Mouse (Mus musculus) hindbrain, embryonic 13.5 days (tissue): ENCODE measurements at regions not wholly inside any gene's neighbourhood (a gene's known extent, or its start where the extent isn't known, plus 50 kb on each side); places are given as distances from the start of the nearest gene placed in this dataset.
A peak's percentile ranks its signal among the peaks of the same experiment; 100 is the strongest.

Experiments
- ATAC-seq: fragments of 200-750 bp; cut with Nextera tagmentation; 2 replicates; pipeline ENCODE4 v1.8.0; 2017; ENCODE audit warnings: moderate TSS enrichment; ENCODE audit not compliant: low FRiP score
- H3K27ac ChIP-seq: fragments of 300-500 bp; sonication (generic); 2 replicates; pipeline ENCODE4 v1.5.1; 2015; ENCODE audit warnings: inconsistent platforms, mild to moderate bottlenecking, moderate library complexity
- H3K27me3 ChIP-seq: fragments of 300-500 bp; sonication (generic); 2 replicates; pipeline ENCODE4 v1.6.1; 2015; ENCODE audit warnings: mild to moderate bottlenecking, inconsistent platforms
- H3K36me3 ChIP-seq: fragments of 300-500 bp; sonication (generic); 2 replicates; pipeline ENCODE4 v1.6.1; 2015; ENCODE audit warnings: mild to moderate bottlenecking, inconsistent platforms
- H3K4me1 ChIP-seq: fragments of 300-500 bp; sonication (generic); replicated peaks from 2 replicates; pipeline ENCODE4 v1.6.1; 2015; ENCODE audit warnings: inconsistent platforms
- H3K4me2 ChIP-seq: fragments of 300-500 bp; sonication (generic); 2 replicates; pipeline ENCODE4 v1.6.1; 2015; ENCODE audit warnings: inconsistent platforms, mild to moderate bottlenecking, moderate library complexity
- H3K4me3 ChIP-seq: fragments of 300-500 bp; sonication (generic); 2 replicates; pipeline ENCODE4 v1.5.1; 2015; ENCODE audit warnings: mild to moderate bottlenecking, inconsistent platforms
- H3K9ac ChIP-seq: fragments of 300-500 bp; sonication (generic); 2 replicates; pipeline ENCODE4 v1.6.1; 2015; ENCODE audit warnings: mild to moderate bottlenecking, inconsistent platforms
- H3K9me3 ChIP-seq: fragments of 300-500 bp; sonication (generic); 2 replicates; pipeline ENCODE4 v1.6.1; 2016; ENCODE audit warnings: inconsistent platforms
- WGBS: fragments of 180-500 bp; shearing (Covaris S2); methylation state at CpG from one replicate; pipeline ENCODE4 v1.1.7; 2015; 5-methylcytosine and 5-hydroxymethylcytosine counted together

DNA sequence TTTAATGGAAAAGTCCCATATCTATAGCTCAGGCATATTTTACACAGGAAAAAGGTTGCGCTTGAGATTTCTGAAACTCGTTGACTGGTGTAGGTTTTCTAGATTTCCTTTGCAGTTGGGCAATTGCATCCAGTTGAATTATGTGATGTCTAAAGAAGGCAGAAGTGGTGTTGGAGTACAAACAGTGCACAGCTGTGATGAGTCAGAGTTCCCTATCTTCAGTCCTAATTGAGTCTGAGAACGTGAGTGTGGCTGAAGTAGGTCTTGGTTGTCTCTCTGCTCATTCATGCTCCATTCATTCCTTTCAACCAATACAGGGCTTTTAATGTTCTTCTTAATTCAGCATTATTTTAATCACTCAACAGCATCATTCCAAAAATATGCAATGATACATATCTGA lies 142.9 kb upstream of the Dpyd start:
- Histone ChIP-seq H3K4me3 (no peak overlapping the region), H3K9me3 (no peaks in the 10 kb centered on the region), H3K4me2 (no peak overlapping the region), H3K27ac (no peak overlapping the region), H3K9ac (no peak overlapping the region), H3K27me3 (no peaks in the 10 kb centered on the region), H3K36me3 (no peaks in the 10 kb centered on the region), H3K4me1 (no peaks in the 10 kb centered on the region)
- WGBS, result 88% methylated on average over 3 of the region's 3 CpGs
- ATAC-seq, result no peak

- no peaks in the 10 kb centered on the region for H3K36me3 ChIP-seq
Observed at GRCm38 (mm10) chr3:118421701-118422100, 140.2 kb upstream of the Dpyd start.

DNA sequence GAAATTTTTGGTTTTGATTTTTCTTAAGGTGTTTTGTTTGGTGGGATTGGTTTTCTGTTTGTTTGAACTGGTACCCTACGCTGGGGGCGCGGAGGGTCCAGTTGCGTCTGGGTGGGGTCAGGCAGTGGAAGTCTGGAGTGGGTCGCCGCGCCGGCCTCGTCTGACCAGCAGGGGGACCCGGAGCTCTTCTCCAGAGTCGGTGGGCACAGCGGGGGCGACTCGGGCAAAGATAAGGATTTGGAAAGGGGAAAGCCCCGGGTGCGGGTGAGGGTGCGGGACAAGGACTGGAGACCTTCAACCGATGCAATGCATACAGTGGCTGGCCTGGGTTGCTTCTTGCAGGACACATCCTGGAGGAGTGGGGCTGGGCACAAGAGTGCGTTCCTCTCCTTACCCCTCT lies 136.2 kb upstream of the Dpyd start:
- Histone ChIP-seq H3K27me3 (peaks cover 12% of the 10 kb centered on the region; the same call in 1 of the 2 replicates), H3K4me2 (peak overlapping the region; percentile 65), H3K9ac (peak overlapping the region; percentile 51; the same call in 1 of the 2 replicates), H3K27ac (no peak overlapping the region), H3K36me3 (no peaks in the 10 kb centered on the region), H3K4me3 (peak overlapping the region; percentile 36), H3K9me3 (no peaks in the 10 kb centered on the region), H3K4me1 (peaks cover 16% of the 10 kb centered on the region)
- WGBS, result 2% methylated on average over 19 of the region's 19 CpGs
- ATAC-seq, result 0 out of 2 replicates have a peak, but pooled peaks have one; percentile 43

More at GRCm38 (mm10) chr3:118421701-118422100, 140.2 kb upstream of the Dpyd start:
- H3K9ac ChIP-seq, result no peak overlapping the region
- H3K27me3 ChIP-seq, result peaks cover 12% of the 10 kb centered on the region; the same call in 1 of the 2 replicates
- no peak overlapping the region for H3K27ac ChIP-seq
- H3K9me3 ChIP-seq, result no peaks in the 10 kb centered on the region
- peaks cover 8% of the 10 kb centered on the region for H3K4me1 ChIP-seq
- WGBS, result 38% methylated on average over 3 of the region's 3 CpGs
- no peak overlapping the region for H3K4me3 ChIP-seq
- no peak for ATAC-seq
- H3K4me2 ChIP-seq, result no peak overlapping the region

GRCm38 (mm10) chr3:118428523-118428922 lies 133.4 kb upstream of the Dpyd start:
- 3% methylated on average over 5 of the region's 5 CpGs for WGBS
- Histone ChIP-seq H3K4me1 (peaks cover 19% of the 10 kb centered on the region), H3K36me3 (no peaks in the 10 kb centered on the region), H3K9ac (no peak overlapping the region), H3K4me2 (no peak overlapping the region), H3K9me3 (no peaks in the 10 kb centered on the region), H3K27ac (no peak overlapping the region), H3K27me3 (peaks cover 25% of the 10 kb centered on the region), H3K4me3 (no peak overlapping the region)
- ATAC-seq, result no peak

GRCm38 (mm10) chr3:118429825-118430630 lies 131.9 kb upstream of the Dpyd start:
- Histone ChIP-seq H3K9ac (peak overlapping the region; percentile 83), H3K4me1 (peaks cover 29% of the 10 kb centered on the region), H3K4me2 (peak overlapping the region; percentile 95), H3K27ac (peak overlapping the region; percentile 94), H3K36me3 (no peaks in the 10 kb centered on the region), H3K4me3 (peak overlapping the region; percentile 58), H3K9me3 (no peaks in the 10 kb centered on the region), H3K27me3 (peaks cover 23% of the 10 kb centered on the region)
- peak; percentile 70 for ATAC-seq
- 4% methylated on average over 29 of the region's 29 CpGs for WGBS

GRCm38 (mm10) chr3:118430631-118430906 lies 131.4 kb upstream of the Dpyd start:
- H3K4me3 ChIP-seq, result peak overlapping the region; percentile 58
- under 1% methylated on average over 7 of the region's 7 CpGs for WGBS
- peak overlapping the region; percentile 83 for H3K9ac ChIP-seq
- H3K27ac ChIP-seq, result peak overlapping the region; percentile 94
- H3K4me1 ChIP-seq, result peaks cover 34% of the 10 kb centered on the region
- peak overlapping the region; percentile 95 for H3K4me2 ChIP-seq
- peaks cover 24% of the 10 kb centered on the region for H3K27me3 ChIP-seq
- no peaks in the 10 kb centered on the region for H3K9me3 ChIP-seq
- ATAC-seq, result peak; percentile 52
- no peaks in the 10 kb centered on the region for H3K36me3 ChIP-seq

- peak overlapping the region; percentile 58 for H3K4me3 ChIP-seq
- H3K4me1 ChIP-seq, result peaks cover 32% of the 10 kb centered on the region
- H3K4me2 ChIP-seq, result peak overlapping the region; percentile 95
- H3K27ac ChIP-seq, result peak overlapping the region; percentile 94
- no peaks in the 10 kb centered on the region for H3K9me3 ChIP-seq
- H3K36me3 ChIP-seq, result no peaks in the 10 kb centered on the region
- WGBS, result under 1% methylated on average over 22 of the region's 22 CpGs
- ATAC-seq, result peak; percentile 53
- H3K27me3 ChIP-seq, result peaks cover 29% of the 10 kb centered on the region
- H3K9ac ChIP-seq, result peak overlapping the region; percentile 83
Observed at GRCm38 (mm10) chr3:118431031-118431723, 130.8 kb upstream of the Dpyd start.

DNA sequence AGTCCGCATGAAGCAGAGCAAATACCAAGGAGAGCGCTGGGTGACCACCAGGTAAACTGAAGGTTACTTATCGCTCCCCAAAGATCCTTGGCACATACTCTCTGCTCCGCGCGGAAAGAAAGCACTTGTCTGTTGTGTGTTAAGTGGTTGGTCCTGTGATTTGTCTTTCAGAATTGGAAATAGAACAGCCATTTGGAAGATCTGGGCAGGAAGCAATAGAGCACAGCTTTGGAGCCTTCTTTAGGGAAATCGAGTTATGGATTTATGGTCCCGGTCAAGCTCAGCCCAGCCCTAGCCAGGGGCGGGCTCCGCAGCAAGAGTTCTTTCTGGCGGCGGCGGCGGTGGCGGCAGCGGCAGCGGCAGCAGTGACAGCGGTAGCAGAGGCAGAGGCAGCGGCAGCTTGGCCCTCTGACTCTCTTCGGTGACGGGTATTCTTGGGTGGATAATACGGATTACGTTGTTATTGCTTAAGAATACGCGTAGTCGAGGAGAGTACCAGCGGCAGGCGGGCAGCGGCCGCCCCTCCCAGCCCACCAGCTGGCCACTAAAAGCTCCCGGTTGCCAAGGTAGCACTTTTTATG lies 128.4 kb upstream of the Dpyd start:
- Histone ChIP-seq H3K4me3 (peak overlapping the region; percentile 58), H3K9ac (peak overlapping the region; percentile 82), H3K27me3 (peaks cover 29% of the 10 kb centered on the region), H3K9me3 (no peaks in the 10 kb centered on the region), H3K4me2 (peak overlapping the region; percentile 95), H3K27ac (peak overlapping the region; percentile 87), H3K4me1 (peaks cover 31% of the 10 kb centered on the region), H3K36me3 (no peaks in the 10 kb centered on the region)
- no peak for ATAC-seq
- under 1% methylated on average over 31 of the region's 31 CpGs for WGBS

DNA sequence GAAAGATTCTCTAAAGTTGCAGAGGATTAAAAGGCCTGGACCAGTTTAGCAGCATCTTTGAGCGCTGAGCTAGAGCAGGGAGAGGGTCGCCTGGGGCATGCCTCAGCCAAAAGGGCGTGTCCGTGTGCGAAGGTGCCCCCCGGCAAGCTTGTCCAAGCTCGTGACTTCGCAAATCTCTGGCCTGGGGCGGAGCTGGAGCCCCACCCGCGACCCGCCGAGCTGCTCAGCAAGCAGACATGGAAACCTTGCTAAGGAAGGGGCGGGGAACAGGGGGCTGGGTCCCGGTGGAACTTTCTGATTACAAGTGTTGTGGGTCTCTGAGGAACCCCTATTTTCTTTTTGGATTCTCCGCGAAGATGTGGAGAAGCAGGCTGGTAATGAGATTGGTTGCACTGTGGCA lies 127.6 kb upstream of the Dpyd start:
- Histone ChIP-seq H3K27ac (peak overlapping the region; percentile 87), H3K9ac (peak overlapping the region; percentile 82), H3K36me3 (no peaks in the 10 kb centered on the region), H3K27me3 (peaks cover 29% of the 10 kb centered on the region), H3K4me3 (peak overlapping the region; percentile 58), H3K4me1 (peaks cover 31% of the 10 kb centered on the region), H3K4me2 (peak overlapping the region; percentile 95), H3K9me3 (no peaks in the 10 kb centered on the region)
- ATAC-seq, result peak; percentile 12; the same call in 1 of the 2 replicates
- under 1% methylated on average over 17 of the region's 17 CpGs for WGBS

- H3K4me1 ChIP-seq, result peaks cover 29% of the 10 kb centered on the region
- H3K4me3 ChIP-seq, result peak overlapping the region; percentile 58
- H3K27ac ChIP-seq, result peak overlapping the region; percentile 87
- peaks cover 29% of the 10 kb centered on the region for H3K27me3 ChIP-seq
- no peaks in the 10 kb centered on the region for H3K9me3 ChIP-seq
- ATAC-seq, result no peak
- WGBS, result under 1% methylated on average over 13 of the region's 13 CpGs
- H3K36me3 ChIP-seq, result no peaks in the 10 kb centered on the region
- peak overlapping the region; percentile 82 for H3K9ac ChIP-seq
- peak overlapping the region; percentile 95 for H3K4me2 ChIP-seq
Observed at GRCm38 (mm10) chr3:118434847-118435246, 127.1 kb upstream of the Dpyd start.

GRCm38 (mm10) chr3:118435248-118435647 lies 126.7 kb upstream of the Dpyd start:
- Histone ChIP-seq H3K27ac (peak overlapping the region; percentile 87), H3K4me3 (peak overlapping the region; percentile 58), H3K4me2 (peak overlapping the region; percentile 95), H3K36me3 (no peaks in the 10 kb centered on the region), H3K9me3 (no peaks in the 10 kb centered on the region), H3K4me1 (peaks cover 25% of the 10 kb centered on the region), H3K27me3 (peaks cover 29% of the 10 kb centered on the region), H3K9ac (peak overlapping the region; percentile 82)
- 12% methylated on average over 9 of the region's 9 CpGs for WGBS
- no peak for ATAC-seq

GRCm38 (mm10) chr3:118443742-118444332 lies 118.1 kb upstream of the Dpyd start:
- WGBS, result 51% methylated on average over 8 of the region's 8 CpGs
- 0 out of 2 replicates have a peak, but pooled peaks have one; percentile 59 for ATAC-seq
- H3K4me3 ChIP-seq, result no peak overlapping the region
- 0 out of 2 replicates have a peak, but pooled peaks cover 7% of the 10 kb centered on the region for H3K4me1 ChIP-seq
- H3K27me3 ChIP-seq, result no peaks in the 10 kb centered on the region
- no peak overlapping the region for H3K4me2 ChIP-seq
- no peaks in the 10 kb centered on the region for H3K36me3 ChIP-seq
- no peaks in the 10 kb centered on the region for H3K9me3 ChIP-seq
- no peak overlapping the region for H3K9ac ChIP-seq
- H3K27ac ChIP-seq, result no peak overlapping the region
